Comparison of ENCODE assay signal across 8 mouse cellular contexts in genomic region chr6:24530166-24530565, GRCm38 (mm10). TPM values are rescaled to one million over a fixed set of nuclear protein-coding genes. Genes with fewer than 3 reads are reported as not detected.
DNase-seq lines count a peak whose midpoint lies in the region; ATAC-seq lines count a peak whose summit lies in the region.

No protein-coding gene starts in this region.

- DNase-seq in neural tube, embryonic 10.5 days (ENCODE audit: extremely low spot score, low spot score) = no peak
- peak; percentile 67 for DNase-seq in c-Kit-positive CD71-positive TER-119-negative erythroid progenitor cells, embryonic 14.5 days (ENCODE audit: low read depth)
- peak; percentile 83 for DNase-seq in induced T-regulatory cell, adult 2 months (ENCODE audit: low read depth)
- DNase-seq in limb, embryonic 11.5 days (ENCODE audit: low spot score) = peak; percentile 28
- peak; percentile 57 for DNase-seq in thymus, postnatal 0 days (ENCODE audit: low spot score)

- no peaks in the 10 kb centered on the region for H3K27me3 ChIP-seq in neural tube, embryonic 12.5 days (replicated peaks)
- H3K27me3 ChIP-seq in forebrain, embryonic 13.5 days = no peaks in the 10 kb centered on the region
- H3K27me3 ChIP-seq in limb, embryonic 11.5 days (ENCODE audit: control insufficient read depth, insufficient read depth, low read length) = no peaks in the 10 kb centered on the region
- H3K27me3 ChIP-seq in midbrain, embryonic 12.5 days = no peaks in the 10 kb centered on the region

- no peaks in the 10 kb centered on the region for H3K9me3 ChIP-seq in neural tube, embryonic 12.5 days
- no peaks in the 10 kb centered on the region for H3K9me3 ChIP-seq in forebrain, embryonic 13.5 days (replicated peaks)
- H3K9me3 ChIP-seq in limb, embryonic 11.5 days (ENCODE audit: control insufficient read depth, low read length) = no peaks in the 10 kb centered on the region
- H3K9me3 ChIP-seq in midbrain, embryonic 12.5 days = no peaks in the 10 kb centered on the region

- ATAC-seq in neural tube, embryonic 12.5 days (ENCODE audit: low FRiP score, low read depth) = no peak
- ATAC-seq in forebrain, embryonic 13.5 days = no peak
- no peak for ATAC-seq in limb, embryonic 11.5 days (ENCODE audit: insufficient number of reproducible peaks, low FRiP score, low TSS enrichment, low read depth)
- no peak for ATAC-seq in midbrain, embryonic 12.5 days (ENCODE audit: low FRiP score, low read depth)

- H3K27ac ChIP-seq in neural tube, embryonic 12.5 days = no peak overlapping the region
- no peak overlapping the region for H3K27ac ChIP-seq in forebrain, embryonic 13.5 days
- no peak overlapping the region for H3K27ac ChIP-seq in limb, embryonic 11.5 days (replicated peaks; ENCODE audit: low read depth, low read length)
- no peak overlapping the region for H3K27ac ChIP-seq in midbrain, embryonic 12.5 days (replicated peaks)

- H3K9ac ChIP-seq in neural tube, embryonic 12.5 days = no peak overlapping the region
- no peak overlapping the region for H3K9ac ChIP-seq in forebrain, embryonic 13.5 days
- H3K9ac ChIP-seq in limb, embryonic 11.5 days (ENCODE audit: low read length) = no peak overlapping the region
- no peak overlapping the region for H3K9ac ChIP-seq in midbrain, embryonic 12.5 days (replicated peaks)

- peak overlapping the region; percentile 29 for H3K4me2 ChIP-seq in neural tube, embryonic 12.5 days (replicated peaks)
- peak overlapping the region; percentile 37 for H3K4me2 ChIP-seq in forebrain, embryonic 13.5 days
- H3K4me2 ChIP-seq in limb, embryonic 11.5 days (ENCODE audit: low read depth, severe bottlenecking) = 0 out of 2 replicates have a peak overlapping the region, but pooled peaks have one; percentile 7
- H3K4me2 ChIP-seq in midbrain, embryonic 12.5 days (replicated peaks) = peak overlapping the region; percentile 29

- H3K4me3 ChIP-seq in neural tube, embryonic 12.5 days = no peak overlapping the region
- H3K4me3 ChIP-seq in forebrain, embryonic 13.5 days = no peak overlapping the region
- no peak overlapping the region for H3K4me3 ChIP-seq in limb, embryonic 11.5 days (ENCODE audit: low read depth, low read length)
- no peak overlapping the region for H3K4me3 ChIP-seq in midbrain, embryonic 12.5 days

- peaks cover 11% of the 10 kb centered on the region; the same call in 1 of the 2 replicates for H3K4me1 ChIP-seq in neural tube, embryonic 12.5 days
- peaks cover 20% of the 10 kb centered on the region for H3K4me1 ChIP-seq in forebrain, embryonic 13.5 days
- H3K4me1 ChIP-seq in limb, embryonic 11.5 days (ENCODE audit: control insufficient read depth, insufficient read depth, low read length) = peaks cover 5% of the 10 kb centered on the region; the same call in 1 of the 2 replicates
- H3K4me1 ChIP-seq in midbrain, embryonic 12.5 days = peaks cover 18% of the 10 kb centered on the region

- no peaks in the 10 kb centered on the region for H3K36me3 ChIP-seq in neural tube, embryonic 12.5 days
- no peaks in the 10 kb centered on the region for H3K36me3 ChIP-seq in forebrain, embryonic 13.5 days (ENCODE audit: poor library complexity, severe bottlenecking)
- no peaks in the 10 kb centered on the region for H3K36me3 ChIP-seq in limb, embryonic 11.5 days (ENCODE audit: control insufficient read depth, insufficient read depth, low read length)
- no peaks in the 10 kb centered on the region for H3K36me3 ChIP-seq in midbrain, embryonic 12.5 days

- 27% methylated on average over 4 of the region's 4 CpGs for WGBS in neural tube, embryonic 12.5 days
- WGBS in forebrain, embryonic 13.5 days = 27% methylated on average over 4 of the region's 4 CpGs
- 34% methylated on average over 4 of the region's 4 CpGs for WGBS in limb, embryonic 11.5 days
- 27% methylated on average over 4 of the region's 4 CpGs for WGBS in midbrain, embryonic 12.5 days

RNA-seq across cellular contexts. Expression of gene Asb15, which starts 2.2 kb away (rescaled TPM):
- polyA plus RNA-seq in neural tube, embryonic 12.5 days (2016; fragmentation: Nextera tagmentation; extraction: Ambion mirVana) = not detected in 2 replicates
- not detected in 2 replicates for polyA plus RNA-seq in forebrain, embryonic 13.5 days (2015; fragmentation: Nextera tagmentation; extraction: Ambion mirVana)
- polyA plus RNA-seq in limb, embryonic 11.5 days (2014; fragmentation: Nextera tagmentation; extraction: Ambion mirVana) = not detected in 2 replicates
- polyA plus RNA-seq in midbrain, embryonic 12.5 days (2016; fragmentation: Nextera tagmentation; extraction: Ambion mirVana) = not detected in 2 replicates
- 0.07 TPM in 1 of 2 replicates, not detected in the other for polyA plus RNA-seq in thymus, postnatal 0 days (2015; fragmentation: Nextera tagmentation; extraction: Ambion mirVana)

RNA-seq across cellular contexts. Expression of gene Ndufa5, which starts 2.4 kb away (rescaled TPM):
- polyA plus RNA-seq in neural tube, embryonic 12.5 days (2016; fragmentation: Nextera tagmentation; extraction: Ambion mirVana) = 334 and 347 TPM in 2 replicates
- 316 and 362 TPM in 2 replicates for polyA plus RNA-seq in forebrain, embryonic 13.5 days (2015; fragmentation: Nextera tagmentation; extraction: Ambion mirVana)
- polyA plus RNA-seq in limb, embryonic 11.5 days (2014; fragmentation: Nextera tagmentation; extraction: Ambion mirVana) = 281 and 290 TPM in 2 replicates
- 274 and 286 TPM in 2 replicates for polyA plus RNA-seq in midbrain, embryonic 12.5 days (2016; fragmentation: Nextera tagmentation; extraction: Ambion mirVana)
- 348 and 373 TPM in 2 replicates for polyA plus RNA-seq in thymus, postnatal 0 days (2015; fragmentation: Nextera tagmentation; extraction: Ambion mirVana)

RNA-seq across cellular contexts. Expression of gene Iqub, which starts 15.3 kb away (rescaled TPM):
- 0.10 and 0.22 TPM in 2 replicates for polyA plus RNA-seq in neural tube, embryonic 12.5 days (2016; fragmentation: Nextera tagmentation; extraction: Ambion mirVana)
- polyA plus RNA-seq in forebrain, embryonic 13.5 days (2015; fragmentation: Nextera tagmentation; extraction: Ambion mirVana) = 0.80 and 1.5 TPM in 2 replicates
- 0.04 TPM in 1 of 2 replicates, not detected in the other for polyA plus RNA-seq in limb, embryonic 11.5 days (2014; fragmentation: Nextera tagmentation; extraction: Ambion mirVana)
- 0.06 and 0.16 TPM in 2 replicates for polyA plus RNA-seq in midbrain, embryonic 12.5 days (2016; fragmentation: Nextera tagmentation; extraction: Ambion mirVana)
- polyA plus RNA-seq in thymus, postnatal 0 days (2015; fragmentation: Nextera tagmentation; extraction: Ambion mirVana) = 0.08 and 0.16 TPM in 2 replicates
